Mouse (Mus musculus): ENCODE results near the gene Myl6. TPM values are rescaled to one million over a fixed set of nuclear protein-coding genes. Genes with fewer than 3 reads are reported as not detected.

Myl6 gene
- polyA plus RNA-seq, 1 experiment = 566 TPM

- Histone ChIP-seq H3K27ac (ENCODE audit: control insufficient read depth, insufficient read depth, low read length) (peak overlapping the region; percentile 46), H3K4me3 (ENCODE audit: control insufficient read depth, insufficient read depth, low read length) (no peak overlapping the region), H3K27me3 (ENCODE audit: control insufficient read depth, insufficient read depth, low read length) (no peaks in the 10 kb centered on the region), H3K36me3 (ENCODE audit: control insufficient read depth, insufficient read depth, low read length) (peaks cover 5% of the 10 kb centered on the region), H3K4me1 (replicated peaks; ENCODE audit: control insufficient read depth, insufficient read depth, low read length) (peaks cover 12% of the 10 kb centered on the region)
- 3% methylated on average over 9 of the region's 9 CpGs for WGBS
- no peak for TF ChIP-seq CTCF (IDR thresholded peaks at IDR 0.05; ENCODE audit: borderline replicate concordance, control insufficient read depth, extremely low read depth, insufficient read depth, low read length, poor library complexity)
- no peak for TF ChIP-seq POLR2A (IDR thresholded peaks at IDR 0.05; ENCODE audit: control insufficient read depth, extremely low read depth, insufficient read depth, low read length, poor library complexity)
- DNase-seq = peak; percentile 30
Observed at GRCm38 (mm10) chr10:128504641-128505370, 10.9 kb upstream of the Myl6 start.

GRCm38 (mm10) chr10:128504012-128504411, 10.1 kb upstream of the Myl6 start:
- DNase-seq = no peak
- 39% methylated on average over 3 of the region's 3 CpGs for WGBS
- TF ChIP-seq CTCF (IDR thresholded peaks at IDR 0.05; ENCODE audit: borderline replicate concordance, control insufficient read depth, extremely low read depth, insufficient read depth, low read length, poor library complexity) (no peak), POLR2A (IDR thresholded peaks at IDR 0.05; ENCODE audit: control insufficient read depth, extremely low read depth, insufficient read depth, low read length, poor library complexity) (no peak)
- H3K27ac ChIP-seq (ENCODE audit: control insufficient read depth, insufficient read depth, low read length) = peak overlapping the region; percentile 46; the same call in 1 of the 2 replicates
- no peaks in the 10 kb centered on the region for H3K36me3 ChIP-seq (ENCODE audit: control insufficient read depth, insufficient read depth, low read length)
- H3K4me3 ChIP-seq (ENCODE audit: control insufficient read depth, insufficient read depth, low read length) = no peak overlapping the region
- H3K27me3 ChIP-seq (ENCODE audit: control insufficient read depth, insufficient read depth, low read length) = no peaks in the 10 kb centered on the region
- peaks cover 14% of the 10 kb centered on the region for H3K4me1 ChIP-seq (replicated peaks; ENCODE audit: control insufficient read depth, insufficient read depth, low read length)

GRCm38 (mm10) chr10:128503532-128503931, 9.6 kb upstream of the Myl6 start:
- no peak overlapping the region for H3K4me3 ChIP-seq (ENCODE audit: control insufficient read depth, insufficient read depth, low read length)

GRCm38 (mm10) chr10:128502341-128502740, 8.4 kb upstream of the Myl6 start:
- no peak overlapping the region for H3K27ac ChIP-seq (ENCODE audit: control insufficient read depth, insufficient read depth, low read length)
- no peak for DNase-seq
- no peak for TF ChIP-seq POLR2A (IDR thresholded peaks at IDR 0.05; ENCODE audit: control insufficient read depth, extremely low read depth, insufficient read depth, low read length, poor library complexity)
- TF ChIP-seq CTCF (IDR thresholded peaks at IDR 0.05; ENCODE audit: borderline replicate concordance, control insufficient read depth, extremely low read depth, insufficient read depth, low read length, poor library complexity) = no peak
- 93% methylated on average over 5 of the region's 5 CpGs for WGBS
- peaks cover 18% of the 10 kb centered on the region for H3K4me1 ChIP-seq (replicated peaks; ENCODE audit: control insufficient read depth, insufficient read depth, low read length)
- no peak overlapping the region for H3K4me3 ChIP-seq (ENCODE audit: control insufficient read depth, insufficient read depth, low read length)
- H3K27me3 ChIP-seq (ENCODE audit: control insufficient read depth, insufficient read depth, low read length) = no peaks in the 10 kb centered on the region
- no peaks in the 10 kb centered on the region for H3K36me3 ChIP-seq (ENCODE audit: control insufficient read depth, insufficient read depth, low read length)

More at GRCm38 (mm10) chr10:128503532-128503931, 9.6 kb upstream of the Myl6 start:
- WGBS = 79% methylated on average over 8 of the region's 8 CpGs
- DNase-seq = no peak
- Histone ChIP-seq H3K36me3 (ENCODE audit: control insufficient read depth, insufficient read depth, low read length) (no peaks in the 10 kb centered on the region), H3K4me1 (replicated peaks; ENCODE audit: control insufficient read depth, insufficient read depth, low read length) (peaks cover 14% of the 10 kb centered on the region), H3K27ac (ENCODE audit: control insufficient read depth, insufficient read depth, low read length) (no peak overlapping the region), H3K27me3 (ENCODE audit: control insufficient read depth, insufficient read depth, low read length) (no peaks in the 10 kb centered on the region)
- TF ChIP-seq POLR2A (IDR thresholded peaks at IDR 0.05; ENCODE audit: control insufficient read depth, extremely low read depth, insufficient read depth, low read length, poor library complexity) = no peak
- TF ChIP-seq CTCF (IDR thresholded peaks at IDR 0.05; ENCODE audit: borderline replicate concordance, control insufficient read depth, extremely low read depth, insufficient read depth, low read length, poor library complexity) = no peak

- Histone ChIP-seq H3K4me1 (replicated peaks; ENCODE audit: control insufficient read depth, insufficient read depth, low read length) (peaks cover 23% of the 10 kb centered on the region), H3K27me3 (ENCODE audit: control insufficient read depth, insufficient read depth, low read length) (no peaks in the 10 kb centered on the region), H3K4me3 (ENCODE audit: control insufficient read depth, insufficient read depth, low read length) (peak overlapping the region; percentile 57), H3K36me3 (ENCODE audit: control insufficient read depth, insufficient read depth, low read length) (no peaks in the 10 kb centered on the region), H3K27ac (ENCODE audit: control insufficient read depth, insufficient read depth, low read length) (peak overlapping the region; percentile 93)
- DNase-seq = peak; percentile 41
- TF ChIP-seq POLR2A (IDR thresholded peaks at IDR 0.05; ENCODE audit: control insufficient read depth, extremely low read depth, insufficient read depth, low read length, poor library complexity) (no peak), CTCF (IDR thresholded peaks at IDR 0.05; ENCODE audit: borderline replicate concordance, control insufficient read depth, extremely low read depth, insufficient read depth, low read length, poor library complexity) (no peak)
- WGBS = under 1% methylated on average over 21 of the region's 21 CpGs
Observed at GRCm38 (mm10) chr10:128499116-128499671, 5.2 kb upstream of the Myl6 start.

GRCm38 (mm10) chr10:128498590-128498989, 4.6 kb upstream of the Myl6 start, which contains the start of gene Myl6b:
Gene Myl6b (minus strand): TSS chr10:128498685.
- TF ChIP-seq CTCF (IDR thresholded peaks at IDR 0.05; ENCODE audit: borderline replicate concordance, control insufficient read depth, extremely low read depth, insufficient read depth, low read length, poor library complexity) = 0 out of 2 replicates have a peak, but pooled peaks have one; percentile 43
- peak; percentile 46; the same call in 1 of the 2 replicates for TF ChIP-seq POLR2A (IDR thresholded peaks at IDR 0.05; ENCODE audit: control insufficient read depth, extremely low read depth, insufficient read depth, low read length, poor library complexity)
- under 1% methylated on average over 27 of the region's 27 CpGs for WGBS
- H3K36me3 ChIP-seq (ENCODE audit: control insufficient read depth, insufficient read depth, low read length) = no peaks in the 10 kb centered on the region
- DNase-seq = peak; percentile 95
- H3K27me3 ChIP-seq (ENCODE audit: control insufficient read depth, insufficient read depth, low read length) = no peaks in the 10 kb centered on the region
- H3K4me3 ChIP-seq (ENCODE audit: control insufficient read depth, insufficient read depth, low read length) = peak within 1 kb of the TSS; percentile 57
- peak within 1 kb of the TSS; percentile 93 for H3K27ac ChIP-seq (ENCODE audit: control insufficient read depth, insufficient read depth, low read length)
- peaks cover 19% of the 10 kb centered on the region for H3K4me1 ChIP-seq (replicated peaks; ENCODE audit: control insufficient read depth, insufficient read depth, low read length)
